9 mouse cellular contexts compared by ENCODE assay signal in the genomic region with DNA sequence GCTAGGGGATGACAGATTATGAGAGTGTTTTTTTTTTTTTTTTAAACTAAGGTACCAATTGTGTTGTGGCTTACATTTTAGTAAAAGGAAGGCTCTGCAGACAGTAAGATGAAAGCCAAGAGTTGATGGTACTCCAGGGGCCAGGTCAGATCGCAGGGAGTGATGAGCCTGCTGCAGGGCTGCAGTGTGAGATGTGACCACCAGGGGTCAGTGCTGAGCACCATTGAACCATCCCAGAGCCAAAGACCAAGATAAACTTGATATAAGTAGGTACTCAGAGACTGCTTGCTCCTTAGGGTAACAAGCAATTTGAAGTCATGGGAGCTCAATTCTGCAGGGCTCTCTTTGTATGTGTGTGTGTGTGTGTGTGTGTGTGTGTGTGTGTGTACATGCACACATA. TPM values are rescaled to one million over a fixed set of nuclear protein-coding genes. Genes with fewer than 3 reads are reported as not detected.
A peak's percentile ranks its signal among the peaks of the same experiment; 100 is the strongest.
DNase-seq lines count a peak whose midpoint lies in the region; ATAC-seq and TF ChIP-seq lines count a peak whose summit lies in the region.
"Had no signal": no experiment of that assay in that cellular context is flagged by ENCODE, and none has a peak within 500 bp of the region (broad histone marks: within the 10 kb centered on the region; RNA-seq: fewer than 3 reads in every experiment).

No protein-coding gene starts in this region.

- H3K4me2 ChIP-seq in liver, embryonic 11.5 days, result no peak overlapping the region
- no peak overlapping the region for H3K4me2 ChIP-seq in limb, embryonic 11.5 days (ENCODE audit: low read depth, severe bottlenecking)
- H3K4me2 ChIP-seq: hindbrain, embryonic 15.5 days had no signal

- WGBS in liver, adult 2 months, result 35% methylated on average over 1 of the region's 1 CpGs
- 56% methylated on average over 1 of the region's 1 CpGs for WGBS in liver, embryonic 11.5 days
- 11% methylated on average over 1 of the region's 1 CpGs for WGBS in cerebellum, adult 2 months
- WGBS in limb, embryonic 11.5 days, result 48% methylated on average over 1 of the region's 1 CpGs

- DNase-seq in liver, adult 2 months (ENCODE audit: extremely low read depth, low read depth, low spot score), result peak; percentile 6
- DNase-seq in liver, embryonic 11.5 days (ENCODE audit: low spot score), result no peak
- DNase-seq in ZHBTc4 (ENCODE audit: low read depth, low spot score), result peak; percentile 65
- peak; percentile 68 to 81 for DNase-seq in cerebellum, adult 2 months
- DNase-seq in gastrocnemius, postnatal 10 days, result peak; percentile 64
- DNase-seq in limb, embryonic 11.5 days (ENCODE audit: low spot score), result peak; percentile 75
- peak; percentile 51 to 59 for DNase-seq in right cerebral cortex, postnatal 10 days (ENCODE audit: low spot score in 2 of 2)

- TF ChIP-seq CTCF in liver, adult 2 months (IDR thresholded peaks at IDR 0.05; ENCODE audit: low read depth, low read length), result peak; percentile 96
- TF ChIP-seq CTCF in cerebellum, adult 2 months (IDR thresholded peaks at IDR 0.05; ENCODE audit: borderline replicate concordance, insufficient read depth, low read depth, low read length), result peak; percentile 97

- no peaks in the 10 kb centered on the region; the same call in 1 of the 2 replicates for H3K9me3 ChIP-seq in liver, embryonic 11.5 days (ENCODE audit: control insufficient read depth, low read length)
- H3K9me3 ChIP-seq in limb, embryonic 11.5 days (ENCODE audit: control insufficient read depth, low read length), result no peaks in the 10 kb centered on the region; the same call in 1 of the 2 replicates
- H3K9me3 ChIP-seq: hindbrain, embryonic 15.5 days had no signal

- no peak for ATAC-seq in liver, embryonic 11.5 days (replicated peaks; ENCODE audit: low FRiP score)
- no peak for ATAC-seq in limb, embryonic 11.5 days (ENCODE audit: insufficient number of reproducible peaks, low FRiP score, low TSS enrichment, low read depth)

- no peak overlapping the region for H3K9ac ChIP-seq in liver, adult 2 months (ENCODE audit: low read depth, low read length)
- H3K9ac ChIP-seq in liver, embryonic 11.5 days (ENCODE audit: low read depth, low read length), result no peak overlapping the region
- H3K9ac ChIP-seq in limb, embryonic 11.5 days (ENCODE audit: low read length), result no peak overlapping the region
- H3K9ac ChIP-seq: hindbrain, embryonic 15.5 days had no signal

- TF ChIP-seq POLR2A in liver, adult 2 months (IDR thresholded peaks at IDR 0.05; ENCODE audit: extremely low read depth, insufficient read depth, low read length), result no peak
- no peak for TF ChIP-seq POLR2A in cerebellum, adult 2 months (IDR thresholded peaks at IDR 0.05; ENCODE audit: borderline replicate concordance, insufficient read depth, low read length)

- no peaks in the 10 kb centered on the region for H3K79me2 ChIP-seq in liver, adult 2 months (ENCODE audit: control insufficient read depth, insufficient read depth, low read length)

- no peaks in the 10 kb centered on the region for H3K4me1 ChIP-seq in liver, adult 2 months (ENCODE audit: control insufficient read depth, insufficient read depth, low read length)
- H3K4me1 ChIP-seq in liver, embryonic 11.5 days (replicated peaks; ENCODE audit: control insufficient read depth, insufficient read depth, low read length), result no peaks in the 10 kb centered on the region
- peaks cover 22% of the 10 kb centered on the region for H3K4me1 ChIP-seq in cerebellum, adult 2 months (ENCODE audit: control insufficient read depth, insufficient read depth, low read length)
- H3K4me1 ChIP-seq in limb, embryonic 11.5 days (ENCODE audit: control insufficient read depth, insufficient read depth, low read length), result no peaks in the 10 kb centered on the region
- H3K4me1 ChIP-seq: hindbrain, embryonic 15.5 days had no signal

- H3K27me3 ChIP-seq in liver, adult 2 months (ENCODE audit: control insufficient read depth, insufficient read depth, low read length), result no peaks in the 10 kb centered on the region
- H3K27me3 ChIP-seq in liver, embryonic 11.5 days (replicated peaks; ENCODE audit: control insufficient read depth, insufficient read depth, low read length), result no peaks in the 10 kb centered on the region
- H3K27me3 ChIP-seq in cerebellum, adult 2 months (ENCODE audit: control insufficient read depth, insufficient read depth, low read length), result no peaks in the 10 kb centered on the region
- H3K27me3 ChIP-seq in limb, embryonic 11.5 days (ENCODE audit: control insufficient read depth, insufficient read depth, low read length), result no peaks in the 10 kb centered on the region
- H3K27me3 ChIP-seq: hindbrain, embryonic 15.5 days had no signal

- H3K36me3 ChIP-seq in liver, adult 2 months (ENCODE audit: control insufficient read depth, insufficient read depth, low read length), result no peaks in the 10 kb centered on the region
- H3K36me3 ChIP-seq in liver, embryonic 11.5 days (ENCODE audit: control insufficient read depth, insufficient read depth, low read length), result no peaks in the 10 kb centered on the region
- no peaks in the 10 kb centered on the region for H3K36me3 ChIP-seq in limb, embryonic 11.5 days (ENCODE audit: control insufficient read depth, insufficient read depth, low read length)
- H3K36me3 ChIP-seq: hindbrain, embryonic 15.5 days had no signal

- no peak overlapping the region for H3K27ac ChIP-seq in liver, adult 2 months (replicated peaks; ENCODE audit: insufficient read depth, low read depth, low read length)
- H3K27ac ChIP-seq in liver, embryonic 11.5 days (ENCODE audit: low read depth, low read length), result no peak overlapping the region
- H3K27ac ChIP-seq in cerebellum, adult 2 months (ENCODE audit: insufficient read depth, low read length), result no peak overlapping the region
- H3K27ac ChIP-seq in limb, embryonic 11.5 days (replicated peaks; ENCODE audit: low read depth, low read length), result no peak overlapping the region
- H3K27ac ChIP-seq: hindbrain, embryonic 15.5 days had no signal

- H3K4me3 ChIP-seq in liver, adult 2 months (ENCODE audit: insufficient read depth, low read depth, low read length), result no peak overlapping the region
- no peak overlapping the region for H3K4me3 ChIP-seq in liver, embryonic 11.5 days (ENCODE audit: low read depth, low read length)
- no peak overlapping the region for H3K4me3 ChIP-seq in cerebellum, adult 2 months (replicated peaks; ENCODE audit: insufficient read depth, low read depth, low read length)
- H3K4me3 ChIP-seq in limb, embryonic 11.5 days (ENCODE audit: low read depth, low read length), result no peak overlapping the region
- H3K4me3 ChIP-seq: hindbrain, embryonic 15.5 days had no signal

RNA-seq across cellular contexts. Expression of a gene that starts 20.8 kb away (rescaled TPM):
- not detected in 2 replicates for total RNA-seq in liver, adult 2 months (2014; rRNA removed)
- not detected in 2 replicates for polyA plus RNA-seq in liver, adult 2 months (2012; rRNA removed)
- not detected in 2 replicates for polyA plus RNA-seq in liver, embryonic 11.5 days (2014; fragmentation: Nextera tagmentation; extraction: Ambion mirVana)
- 1.4 and 1.8 TPM in 2 replicates for polyA plus RNA-seq in cerebellum, adult 2 months (2012; rRNA removed)
- not detected for total RNA-seq in gastrocnemius, postnatal 10 days (2021)
- polyA plus RNA-seq in limb, embryonic 11.5 days (2014; fragmentation: Nextera tagmentation; extraction: Ambion mirVana), result not detected in 2 replicates
- total RNA-seq: neutrophil, adult 5-6 weeks had no signal

RNA-seq across cellular contexts. Expression of a gene that starts 35.9 kb away (rescaled TPM):
- 2.8 and 2.9 TPM in 2 replicates for total RNA-seq in liver, adult 2 months (2014; rRNA removed)
- polyA plus RNA-seq in liver, adult 2 months (2012; rRNA removed), result 2.0 and 2.4 TPM in 2 replicates
- polyA plus RNA-seq in liver, embryonic 11.5 days (2014; fragmentation: Nextera tagmentation; extraction: Ambion mirVana), result not detected in 2 replicates
- 123 and 141 TPM in 2 replicates for polyA plus RNA-seq in cerebellum, adult 2 months (2012; rRNA removed)
- total RNA-seq in gastrocnemius, postnatal 10 days (2021), result under 1 TPM; 0.36 to 0.56 TPM
- 0.11 and 0.24 TPM in 2 replicates for polyA plus RNA-seq in limb, embryonic 11.5 days (2014; fragmentation: Nextera tagmentation; extraction: Ambion mirVana)
- total RNA-seq: neutrophil, adult 5-6 weeks had no signal

Comparison
In these comparisons a context has a peak if more than half of its experiments do, and no peak if none do; other contexts are left out.
1. RNA of a gene that starts 35.9 kb away (polyA plus RNA-seq): 123 to 141 TPM in cerebellum, adult 2 months; 2.0 to 2.4 TPM in liver, adult 2 months, 0.11 to 0.24 TPM in limb, embryonic 11.5 days and not detected in liver, embryonic 11.5 days; every median in the first group is over 10 times any median in the second.